Mouse (Mus musculus) hindbrain, embryonic 16.5 days (tissue): ENCODE results near the gene Gm29666. TPM values are rescaled to one million over a fixed set of nuclear protein-coding genes. Genes with fewer than 3 reads are reported as not detected.
A peak's percentile ranks its signal among the peaks of the same experiment; 100 is the strongest.

ENCODE experiments used
- ATAC-seq: fragments of 200-750 bp; cut with Nextera tagmentation; 2 replicates; pipeline ENCODE4 v1.8.0; 2017; ENCODE audit warnings: moderate TSS enrichment, moderate library complexity
- H3K27ac ChIP-seq: fragments of 300-500 bp; sonication (generic); 2 replicates; pipeline ENCODE4 v1.5.1; 2014; ENCODE audit warnings: low read depth, mild to moderate bottlenecking, control low read depth, low read length, moderate library complexity
- H3K27me3 ChIP-seq: fragments of 300-500 bp; sonication (generic); replicated peaks from 2 replicates; pipeline ENCODE4 v1.6.1; 2014; ENCODE audit warnings: low read length; ENCODE audit not compliant: control insufficient read depth, insufficient read depth
- H3K36me3 ChIP-seq: fragments of 300-500 bp; sonication (generic); 2 replicates; pipeline ENCODE4 v1.6.1; 2014; ENCODE audit warnings: mild to moderate bottlenecking, low read length, moderate library complexity, mixed read lengths; ENCODE audit not compliant: control insufficient read depth, insufficient read depth
- H3K4me1 ChIP-seq: fragments of 300-500 bp; sonication (generic); 2 replicates; pipeline ENCODE4 v1.6.1; 2014; ENCODE audit warnings: low read depth, low read length; ENCODE audit not compliant: control insufficient read depth, insufficient read depth
- H3K4me2 ChIP-seq: fragments of 300-500 bp; sonication (generic); 2 replicates; pipeline ENCODE4 v1.6.1; 2014; ENCODE audit warnings: mild to moderate bottlenecking, low read length, control low read depth, moderate library complexity
- H3K4me3 ChIP-seq: fragments of 300-500 bp; sonication (generic); 2 replicates; pipeline ENCODE4 v1.5.1; 2014; ENCODE audit warnings: mild to moderate bottlenecking, low read length, control low read depth, moderate library complexity
- H3K9ac ChIP-seq: fragments of 300-500 bp; sonication (generic); 2 replicates; pipeline ENCODE4 v1.6.1; 2014; ENCODE audit warnings: low read depth, mild to moderate bottlenecking, control low read depth, low read length, moderate library complexity
- H3K9me3 ChIP-seq: fragments of 300-500 bp; sonication (generic); 2 replicates; pipeline ENCODE4 v1.6.1; 2014; ENCODE audit warnings: mild to moderate bottlenecking, low read length, moderate library complexity; ENCODE audit not compliant: control insufficient read depth
- WGBS: fragments of 180-500 bp; shearing (Covaris S2); extraction: QIAGEN DNeasy Blood & Tissue Kit; methylation state at CpG from one replicate; pipeline ENCODE4 v1.1.7; 2014; 5-methylcytosine and 5-hydroxymethylcytosine counted together
- polyA plus RNA-seq: library from polyadenylated mRNA; unstranded; fragments of >200 nt; fragmentation: Nextera tagmentation; extraction: Ambion mirVana; gene quantifications from 2 replicates; pipeline ENCODE4 v1.2.1, GENCODE M21; 2015

Gm29666 gene
- polyA plus RNA-seq = 0.98 and 1.00 TPM in 2 replicates

GRCm38 (mm10) chr15:84919938-84920337 lies at the start of gene Gm29666:
Gm29666 (minus strand) TSS chr15:84920038.
- Histone ChIP-seq H3K27me3 (no peaks in the 10 kb centered on the region), H3K4me2 (no peak within 1 kb of the TSS), H3K9ac (no peak within 1 kb of the TSS), H3K36me3 (no peaks in the 10 kb centered on the region), H3K9me3 (no peaks in the 10 kb centered on the region), H3K27ac (no peak within 1 kb of the TSS), H3K4me3 (no peak within 1 kb of the TSS), H3K4me1 (peaks cover 16% of the 10 kb centered on the region)
- 97% methylated on average over 3 of the region's 3 CpGs for WGBS
- no peak for ATAC-seq

- 94% methylated on average over 4 of the region's 4 CpGs for WGBS
- H3K36me3 ChIP-seq = 0 out of 2 replicates have a peak, but pooled peaks cover 3% of the 10 kb centered on the region
- H3K4me1 ChIP-seq = peaks cover 9% of the 10 kb centered on the region
Measured at GRCm38 (mm10) chr15:84968534-84968933, 48.7 kb upstream of the Gm29666 start.

DNA sequence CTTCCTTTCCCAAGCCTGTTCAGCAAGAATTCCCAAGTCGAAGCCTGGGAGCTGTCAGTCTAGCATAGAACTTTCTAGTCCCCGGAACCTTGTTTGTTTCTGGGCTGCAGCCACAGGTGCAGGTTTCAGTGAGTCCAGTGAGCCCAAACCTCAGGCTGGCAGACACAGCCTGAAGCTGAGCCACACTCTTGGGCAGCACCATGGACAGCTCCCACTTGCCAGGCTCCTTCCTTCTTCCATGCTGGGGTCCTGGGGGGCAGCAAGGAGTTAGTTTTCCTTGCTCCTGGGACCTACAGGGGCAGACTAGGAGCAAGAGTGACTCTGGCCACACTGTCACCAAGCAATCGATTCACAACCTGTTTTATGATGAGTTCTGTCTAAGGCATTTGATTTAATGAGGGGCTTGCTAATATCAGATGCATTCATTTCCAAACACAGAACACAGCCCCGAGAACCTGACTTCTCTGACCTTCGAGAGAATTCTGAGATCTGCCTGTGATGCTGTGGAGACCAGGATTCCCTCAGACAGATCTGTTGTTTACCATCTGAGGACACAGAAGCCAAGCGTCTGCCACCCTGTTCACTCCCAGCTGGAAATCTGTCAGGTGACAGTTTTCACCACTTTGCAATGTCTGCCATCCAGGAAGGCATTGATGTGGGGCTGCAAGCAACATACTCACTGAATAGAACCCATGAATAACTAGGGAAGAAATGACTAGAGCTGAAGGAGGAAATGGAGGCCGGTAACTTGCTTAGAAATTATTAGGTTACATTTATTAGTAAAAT lies 45.9 kb upstream of the Gm29666 start:
- Histone ChIP-seq H3K27me3 (no peaks in the 10 kb centered on the region), H3K36me3 (0 out of 2 replicates have a peak, but pooled peaks cover 3% of the 10 kb centered on the region), H3K9ac (no peak overlapping the region), H3K4me3 (no peak overlapping the region), H3K4me1 (peaks cover 8% of the 10 kb centered on the region), H3K9me3 (no peaks in the 10 kb centered on the region), H3K27ac (no peak overlapping the region), H3K4me2 (no peak overlapping the region)
- 61% methylated on average over 7 of the region's 7 CpGs for WGBS
- ATAC-seq = no peak

More at GRCm38 (mm10) chr15:84968534-84968933, 48.7 kb upstream of the Gm29666 start:
- ATAC-seq = no peak
- Histone ChIP-seq H3K27ac (no peak overlapping the region), H3K4me3 (no peak overlapping the region), H3K4me2 (no peak overlapping the region), H3K9ac (no peak overlapping the region), H3K27me3 (no peaks in the 10 kb centered on the region), H3K9me3 (no peaks in the 10 kb centered on the region)

DNA sequence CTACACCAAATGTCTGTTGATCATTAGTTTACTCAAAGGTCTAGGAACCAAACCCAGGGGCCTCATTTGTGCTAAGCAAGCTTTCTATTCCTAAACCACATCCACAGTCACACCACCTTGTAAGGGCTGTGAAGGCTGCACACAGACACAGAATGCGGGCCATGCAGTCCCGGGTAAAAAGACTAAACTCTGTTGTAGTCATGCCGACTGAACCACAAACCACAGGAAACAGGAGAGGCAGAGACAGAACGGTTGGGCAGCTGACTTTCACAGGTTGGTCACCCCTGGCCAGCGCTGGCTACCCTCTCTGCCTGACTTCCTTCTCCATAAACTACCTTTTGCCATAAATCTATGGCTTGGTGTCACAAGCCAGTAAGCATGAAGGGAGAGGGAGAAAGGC lies 44.9 kb upstream of the Gm29666 start:
- H3K4me1 ChIP-seq = peaks cover 11% of the 10 kb centered on the region
- 80% methylated on average over 5 of the region's 5 CpGs for WGBS
- no peak for ATAC-seq
- H3K9ac ChIP-seq = no peak overlapping the region
- H3K27me3 ChIP-seq = no peaks in the 10 kb centered on the region
- no peak overlapping the region for H3K4me3 ChIP-seq
- H3K9me3 ChIP-seq = no peaks in the 10 kb centered on the region
- no peak overlapping the region for H3K4me2 ChIP-seq
- no peak overlapping the region for H3K27ac ChIP-seq
- no peaks in the 10 kb centered on the region for H3K36me3 ChIP-seq

GRCm38 (mm10) chr15:84962518-84962917 lies 42.7 kb upstream of the Gm29666 start:
- no peak for ATAC-seq
- Histone ChIP-seq H3K27ac (no peak overlapping the region), H3K9me3 (no peaks in the 10 kb centered on the region), H3K36me3 (no peaks in the 10 kb centered on the region), H3K4me2 (no peak overlapping the region), H3K9ac (no peak overlapping the region), H3K4me3 (no peak overlapping the region), H3K27me3 (no peaks in the 10 kb centered on the region), H3K4me1 (peaks cover 32% of the 10 kb centered on the region)
- 91% methylated on average over 2 of the region's 2 CpGs for WGBS

DNA sequence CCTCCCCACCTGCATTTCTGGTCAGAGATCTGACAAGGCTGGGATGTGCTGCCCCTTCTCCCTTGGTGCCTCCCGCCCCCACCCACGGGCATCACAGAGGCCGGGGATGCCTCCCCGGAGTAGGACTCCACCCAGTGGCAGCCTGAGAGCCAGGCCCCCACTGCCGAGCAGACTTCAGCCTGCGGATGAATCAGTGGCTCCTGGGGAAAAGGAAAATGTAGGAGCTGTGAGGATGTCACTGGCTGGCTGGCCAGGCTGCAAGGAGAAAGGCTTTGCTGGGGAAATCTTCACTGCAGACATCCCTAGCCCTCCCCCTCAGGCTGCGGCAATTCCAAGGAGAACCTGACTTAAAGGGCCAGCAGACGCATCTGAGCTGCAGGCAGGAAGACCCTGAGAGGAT lies 40.9 kb upstream of the Gm29666 start:
- peak; percentile 29; the same call in 1 of the 2 replicates for ATAC-seq
- Histone ChIP-seq H3K4me3 (peak overlapping the region; percentile 14), H3K27ac (peak overlapping the region; percentile 62), H3K9ac (peak overlapping the region; percentile 36), H3K4me1 (peaks cover 33% of the 10 kb centered on the region), H3K4me2 (peak overlapping the region; percentile 32), H3K36me3 (no peaks in the 10 kb centered on the region), H3K27me3 (no peaks in the 10 kb centered on the region), H3K9me3 (no peaks in the 10 kb centered on the region)
- WGBS = 17% methylated on average over 8 of the region's 8 CpGs

DNA sequence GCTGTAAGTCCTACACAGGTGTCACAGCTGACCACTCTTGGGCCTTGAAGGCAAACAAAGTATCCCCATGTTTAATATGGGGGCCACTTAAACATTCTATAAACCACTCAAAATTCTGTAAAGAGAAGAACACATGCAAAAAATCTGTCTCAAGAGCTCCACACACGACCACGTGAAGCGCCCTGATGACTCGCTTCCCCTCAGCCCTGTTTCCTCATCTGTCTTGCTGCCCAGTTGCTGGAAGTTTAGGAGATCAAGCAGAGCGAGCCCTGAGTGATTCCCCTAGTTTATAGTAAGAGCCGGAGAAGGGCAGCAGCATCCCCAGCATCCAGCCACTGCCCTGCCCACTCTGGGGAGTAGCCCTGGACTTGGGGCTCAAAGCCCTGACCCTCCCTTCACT lies 40.1 kb upstream of the Gm29666 start:
- peaks cover 33% of the 10 kb centered on the region for H3K4me1 ChIP-seq
- peak overlapping the region; percentile 32; the same call in 1 of the 2 replicates for H3K4me2 ChIP-seq
- H3K9me3 ChIP-seq = no peaks in the 10 kb centered on the region
- H3K4me3 ChIP-seq = no peak overlapping the region
- no peak overlapping the region for H3K27ac ChIP-seq
- ATAC-seq = no peak
- H3K27me3 ChIP-seq = no peaks in the 10 kb centered on the region
- WGBS = 90% methylated on average over 6 of the region's 6 CpGs
- no peak overlapping the region for H3K9ac ChIP-seq
- peaks cover 5% of the 10 kb centered on the region; the same call in 1 of the 2 replicates for H3K36me3 ChIP-seq

DNA sequence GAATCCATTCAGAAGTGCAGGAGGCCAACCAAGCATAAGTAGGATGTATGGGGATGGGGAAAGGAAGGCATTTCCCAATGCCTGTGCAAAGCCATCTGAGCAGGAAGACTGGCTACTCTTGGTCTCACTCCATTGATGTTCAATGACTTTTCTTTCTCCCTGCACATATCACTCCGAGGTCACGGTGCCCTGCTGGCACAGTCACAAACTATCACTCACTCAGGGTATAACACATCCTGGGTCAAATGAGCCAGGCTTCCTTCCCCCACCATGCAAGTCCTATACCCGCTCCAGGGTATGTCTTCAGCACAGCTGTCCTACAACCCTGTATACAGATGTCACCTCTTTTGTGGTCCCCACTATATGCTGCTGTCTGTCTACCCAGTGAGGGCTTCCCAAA lies 38.5 kb upstream of the Gm29666 start:
- Histone ChIP-seq H3K9ac (no peak overlapping the region), H3K9me3 (no peaks in the 10 kb centered on the region), H3K4me1 (peaks cover 33% of the 10 kb centered on the region), H3K27me3 (no peaks in the 10 kb centered on the region), H3K27ac (0 out of 2 replicates have a peak overlapping the region, but pooled peaks have one; percentile 11), H3K4me3 (no peak overlapping the region), H3K36me3 (peaks cover 11% of the 10 kb centered on the region), H3K4me2 (no peak overlapping the region)
- 76% methylated on average over 3 of the region's 3 CpGs for WGBS
- ATAC-seq = no peak

DNA sequence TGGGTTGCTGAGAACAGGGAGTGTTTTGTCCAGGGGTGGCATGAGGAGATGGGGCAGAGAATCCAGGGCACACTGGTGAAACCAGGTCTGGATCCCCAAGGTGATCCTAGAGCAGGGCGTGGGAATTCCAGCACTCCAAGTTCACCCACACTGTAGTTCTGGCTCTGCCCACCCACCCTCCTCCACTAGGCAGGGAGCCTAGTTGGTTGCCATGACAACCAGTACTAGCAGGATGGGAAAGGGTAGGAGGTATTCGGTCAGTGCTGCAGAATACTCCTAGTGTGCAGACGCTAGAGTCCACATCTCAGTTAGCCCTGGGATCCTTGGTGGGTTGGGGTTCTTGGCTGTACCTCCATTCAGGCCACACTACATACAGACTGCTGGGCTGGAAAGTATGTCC lies 38.0 kb upstream of the Gm29666 start:
- H3K4me2 ChIP-seq = no peak overlapping the region
- H3K27ac ChIP-seq = peak overlapping the region; percentile 18; the same call in 1 of the 2 replicates
- no peak overlapping the region for H3K9ac ChIP-seq
- no peaks in the 10 kb centered on the region for H3K9me3 ChIP-seq
- H3K27me3 ChIP-seq = no peaks in the 10 kb centered on the region
- peak; percentile 85 for ATAC-seq
- H3K4me1 ChIP-seq = peaks cover 33% of the 10 kb centered on the region
- no peak overlapping the region for H3K4me3 ChIP-seq
- peaks cover 16% of the 10 kb centered on the region for H3K36me3 ChIP-seq
- 19% methylated on average over 3 of the region's 3 CpGs for WGBS
